Mouse (Mus musculus) liver, embryonic 14.5 days (tissue): ENCODE measurements around the gene Ctse. TPM values are rescaled to one million over a fixed set of nuclear protein-coding genes. Genes with fewer than 3 reads are reported as not detected.
A peak's percentile ranks its signal among the peaks of the same experiment; 100 is the strongest.

Experiments
- ATAC-seq: fragments of 200-750 bp; cut with Nextera tagmentation; 2 replicates; pipeline ENCODE4 v1.8.0; 2017; ENCODE audit warnings: moderate number of reproducible peaks, mild to moderate bottlenecking, moderate library complexity; ENCODE audit not compliant: insufficient read depth
- DNase-seq, 3 experiments: peaks; one replicate each; pipeline ENCODE4 v3.0.0-alpha.2; 2012 to 2013; ENCODE audit warnings: low read depth in 3 of 3, low spot score in 3 of 3
- H3K27ac ChIP-seq: fragments of 300-500 bp; sonication (generic); 2 replicates; pipeline ENCODE4 v1.5.1; 2014; ENCODE audit warnings: moderate library complexity, mild to moderate bottlenecking, control low read depth, inconsistent platforms
- H3K27me3 ChIP-seq: fragments of 300-500 bp; sonication (generic); 2 replicates; pipeline ENCODE4 v1.6.1; 2014; ENCODE audit warnings: mild to moderate bottlenecking, low read length, moderate library complexity; ENCODE audit not compliant: control insufficient read depth, insufficient read depth
- H3K36me3 ChIP-seq: fragments of 300-500 bp; sonication (generic); replicated peaks from 2 replicates; pipeline ENCODE4 v1.6.1; 2014; ENCODE audit warnings: low read depth; ENCODE audit not compliant: control insufficient read depth, insufficient read depth
- H3K4me1 ChIP-seq, 2 experiments: fragments of 200-500 bp in 1 of 2; fragments of 300-500 bp in 1 of 2; sonication (generic) in 1 of 2; replicated peaks; 2 replicates each; pipeline ENCODE4 v1.6.1; 2012 to 2014; ENCODE audit warnings: antibody characterized with exemption in 1 of 2, inconsistent platforms in 1 of 2, low read length in 1 of 2; ENCODE audit not compliant: control insufficient read depth in 2 of 2, insufficient read depth in 2 of 2
- H3K4me2 ChIP-seq: fragments of 300-500 bp; sonication (generic); 2 replicates; pipeline ENCODE4 v1.6.1; 2014; ENCODE audit warnings: low read depth, mild to moderate bottlenecking, control low read depth, moderate library complexity
- H3K4me3 ChIP-seq, 2 experiments: fragments of 200-500 bp in 1 of 2; fragments of 300-500 bp in 1 of 2; sonication (generic) in 1 of 2; 2 replicates each; pipeline ENCODE4 v1.5.1; 2012 to 2014; ENCODE audit warnings: low read depth in 2 of 2, low read length in 2 of 2, mild to moderate bottlenecking in 2 of 2, control low read depth in 1 of 2, inconsistent platforms in 1 of 2, moderate library complexity in 1 of 2; ENCODE audit not compliant: insufficient read depth in 1 of 2
- H3K9ac ChIP-seq: fragments of 300-500 bp; sonication (generic); replicated peaks from 2 replicates; pipeline ENCODE4 v1.6.1; 2014; ENCODE audit warnings: mild to moderate bottlenecking, control low read depth, moderate library complexity
- H3K9me3 ChIP-seq: fragments of 300-500 bp; sonication (generic); 2 replicates; pipeline ENCODE4 v1.6.1; 2016; ENCODE audit warnings: low read length, mixed read lengths; ENCODE audit not compliant: control insufficient read depth
- CTCF ChIP-seq: IDR thresholded peaks from 2 replicates; pipeline ENCODE4 v1.5.1; 2016; ENCODE audit warnings: antibody characterized with exemption, low read depth, control low read depth
- EP300 ChIP-seq: IDR thresholded peaks from 2 replicates; pipeline ENCODE4 v1.6.1; 2016; ENCODE audit warnings: antibody characterized with exemption, low read depth
- WGBS: fragments of 180-500 bp; shearing (Covaris S2); extraction: QIAGEN DNeasy Blood & Tissue Kit; methylation state at CpG from one replicate; pipeline ENCODE4 v1.1.7; 2014; ENCODE audit not compliant: insufficient replicate concordance; 5-methylcytosine and 5-hydroxymethylcytosine counted together
- polyA plus RNA-seq, 2 experiments: library from polyadenylated mRNA; depleted of rRNA in 1 of 2; stranded (reverse) in 1 of 2; unstranded in 1 of 2; fragments of >200 nt; fragmentation: Nextera tagmentation in 1 of 2; extraction: Ambion mirVana in 1 of 2; gene quantifications; 2 replicates each; pipeline versions ENCODE4 v1.2.1 to v1.2.3; 2012 to 2014

Gene Ctse
- polyA plus RNA-seq, 2 experiments: 8.9 to 19.5 TPM

DNA sequence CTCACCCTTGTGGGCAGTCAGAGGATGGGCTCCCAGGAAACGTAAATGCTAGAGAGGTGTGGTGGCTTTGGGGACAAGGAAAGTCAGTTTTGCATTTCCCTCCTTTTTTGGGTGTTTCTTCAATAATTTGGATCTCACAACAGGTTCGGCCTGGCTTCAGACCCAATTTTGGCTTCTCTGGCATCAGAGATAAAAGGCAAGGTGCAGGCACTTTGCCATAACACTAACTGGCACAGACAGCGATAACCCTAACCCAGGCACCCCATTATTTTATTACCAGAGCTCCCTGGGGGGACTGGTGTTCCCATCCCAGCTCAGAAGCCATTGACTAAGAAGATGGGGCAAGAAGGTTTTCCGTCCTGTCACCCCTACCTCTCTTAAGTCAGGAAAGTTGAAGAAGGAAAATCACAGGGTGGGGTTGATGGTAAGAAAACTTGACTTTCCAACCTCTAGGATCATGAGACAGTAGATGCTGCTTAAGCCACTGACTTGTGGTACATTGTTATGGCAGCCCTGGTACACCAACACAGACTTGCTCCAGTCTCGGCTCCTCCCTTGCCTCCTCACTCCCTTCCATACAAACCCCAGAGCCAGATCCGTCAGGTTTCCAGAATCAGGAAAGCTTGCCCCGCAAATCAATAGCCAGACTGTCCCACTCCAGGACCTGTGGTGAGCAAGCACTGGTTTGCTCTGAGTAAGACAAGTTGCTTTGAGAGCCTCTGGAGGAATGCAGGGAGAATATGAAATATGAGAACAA, 22.8 kb downstream of the Ctse start:
- no peak overlapping the region for H3K27ac ChIP-seq
- whole genome bisulfite sequencing: 63% methylated on average over 7 of the region's 7 CpGs
- no peaks in the 10 kb centered on the region for H3K9me3 ChIP-seq
- no peaks in the 10 kb centered on the region for H3K27me3 ChIP-seq
- TF ChIP-seq EP300: no peak
- TF ChIP-seq CTCF: no peak
- H3K4me3 ChIP-seq: no peak overlapping the region
- peaks cover 7 to 12% of the 10 kb centered on the region in 2 experiments for H3K4me1 ChIP-seq
- H3K36me3 ChIP-seq: no peaks in the 10 kb centered on the region
- DNase-seq (no peak), ATAC-seq (no peak)
- H3K9ac ChIP-seq: no peak overlapping the region
- H3K4me2 ChIP-seq: no peak overlapping the region

DNA sequence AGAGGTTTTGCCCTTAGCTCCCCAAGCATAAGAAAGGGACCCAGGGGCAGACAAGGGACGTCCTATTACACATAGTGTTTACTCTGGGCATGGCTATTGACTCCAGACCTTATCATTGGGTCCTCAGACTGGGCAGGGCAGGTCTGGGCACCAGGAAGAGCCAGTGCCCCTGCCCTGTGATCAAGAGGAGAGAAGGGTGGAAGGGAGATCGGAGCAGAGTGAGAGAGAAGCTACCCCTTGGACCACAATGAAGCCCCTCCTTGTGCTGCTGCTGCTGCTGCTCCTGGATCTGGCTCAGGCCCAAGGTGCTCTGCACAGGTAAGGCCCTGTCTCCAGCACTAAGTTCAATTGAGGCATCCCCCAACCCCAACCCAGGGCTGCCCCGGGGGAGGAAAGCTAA, 23.6 kb downstream of the Ctse start:
- Histone ChIP-seq H3K9me3 (no peaks in the 10 kb centered on the region), H3K4me3 (no peak overlapping the region), H3K9ac (peak overlapping the region; percentile 27; the same call in 1 of the 2 replicates), H3K4me2 (no peak overlapping the region), H3K36me3 (no peaks in the 10 kb centered on the region), H3K27ac (no peak overlapping the region), H3K4me1 (peaks cover 7 to 12% of the 10 kb centered on the region in 2 experiments), H3K27me3 (no peaks in the 10 kb centered on the region)
- ATAC-seq (0 out of 2 replicates have a peak, but pooled peaks have one; percentile 48), DNase-seq (no peak)
- WGBS: 49% methylated on average over 3 of the region's 3 CpGs
- TF ChIP-seq EP300: no peak
- TF ChIP-seq CTCF: no peak

DNA sequence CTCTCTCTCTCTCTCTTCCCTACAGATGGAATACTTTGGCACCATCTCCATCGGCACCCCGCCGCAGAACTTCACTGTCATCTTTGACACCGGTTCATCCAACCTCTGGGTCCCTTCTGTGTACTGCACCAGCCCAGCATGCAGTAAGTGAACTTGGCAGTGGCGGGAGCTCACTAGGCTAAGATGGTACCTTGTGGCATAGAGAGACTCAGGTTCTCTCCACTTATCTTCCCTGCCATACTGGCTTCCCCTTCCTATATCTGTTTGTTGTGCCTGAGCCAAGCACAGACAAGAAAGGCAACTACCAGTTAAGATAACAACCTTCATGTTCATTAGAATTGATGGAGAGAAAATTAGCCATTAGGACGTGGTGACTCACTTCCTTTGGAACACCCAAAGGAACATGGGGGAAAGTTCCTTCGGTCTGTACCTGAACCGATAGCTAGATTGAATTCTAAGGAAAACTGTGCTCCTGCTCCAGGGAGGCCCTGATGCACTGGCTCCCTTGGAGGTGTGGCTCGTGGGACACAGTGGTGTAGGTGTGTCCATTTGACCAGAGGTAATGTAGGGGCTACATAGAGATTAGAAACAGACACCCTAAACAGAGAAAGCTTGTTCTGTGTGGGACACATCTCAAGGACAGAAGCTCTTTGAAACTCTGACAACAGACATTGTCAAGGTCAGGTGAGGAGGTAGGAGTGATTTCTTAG, 25.3 kb downstream of the Ctse start:
- no peaks in the 10 kb centered on the region for H3K36me3 ChIP-seq
- no peak overlapping the region for H3K4me3 ChIP-seq
- no peak for DNase-seq
- no peak overlapping the region for H3K27ac ChIP-seq
- H3K4me1 ChIP-seq: peaks cover 7 to 10% of the 10 kb centered on the region in 2 experiments
- no peak overlapping the region for H3K4me2 ChIP-seq
- H3K27me3 ChIP-seq: no peaks in the 10 kb centered on the region
- ATAC-seq: peak; percentile 69; the same call in 1 of the 2 replicates
- WGBS: 51% methylated on average over 9 of the region's 9 CpGs
- H3K9me3 ChIP-seq: no peaks in the 10 kb centered on the region
- TF ChIP-seq EP300 (peak; percentile 64), CTCF (no peak)
- H3K9ac ChIP-seq: no peak overlapping the region

DNA sequence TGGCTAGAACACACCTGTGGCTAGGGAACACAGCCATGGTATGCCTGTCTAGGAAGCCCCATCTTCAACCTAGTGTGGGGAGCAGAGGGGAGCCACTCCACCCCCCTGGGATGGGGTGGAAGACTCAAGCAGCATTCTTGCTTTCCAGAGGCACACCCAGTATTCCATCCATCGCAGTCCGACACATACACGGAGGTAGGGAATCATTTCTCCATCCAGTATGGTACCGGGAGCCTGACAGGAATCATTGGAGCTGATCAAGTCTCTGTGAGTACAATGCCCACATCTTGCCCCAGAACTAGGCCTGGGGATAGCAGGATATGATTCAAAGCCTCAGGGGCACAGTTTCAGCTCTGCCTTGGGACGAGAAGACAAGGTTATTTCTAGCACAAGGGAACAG, 26.0 kb downstream of the Ctse start:
- ATAC-seq: no peak
- WGBS: 84% methylated on average over 5 of the region's 5 CpGs
- no peak for DNase-seq
- Histone ChIP-seq H3K27me3 (no peaks in the 10 kb centered on the region), H3K36me3 (no peaks in the 10 kb centered on the region), H3K4me1 (peaks cover 7 to 10% of the 10 kb centered on the region in 2 experiments), H3K4me2 (no peak overlapping the region), H3K9ac (no peak overlapping the region), H3K9me3 (no peaks in the 10 kb centered on the region), H3K27ac (no peak overlapping the region), H3K4me3 (no peak overlapping the region)
- TF ChIP-seq CTCF: no peak
- TF ChIP-seq EP300: no peak

DNA sequence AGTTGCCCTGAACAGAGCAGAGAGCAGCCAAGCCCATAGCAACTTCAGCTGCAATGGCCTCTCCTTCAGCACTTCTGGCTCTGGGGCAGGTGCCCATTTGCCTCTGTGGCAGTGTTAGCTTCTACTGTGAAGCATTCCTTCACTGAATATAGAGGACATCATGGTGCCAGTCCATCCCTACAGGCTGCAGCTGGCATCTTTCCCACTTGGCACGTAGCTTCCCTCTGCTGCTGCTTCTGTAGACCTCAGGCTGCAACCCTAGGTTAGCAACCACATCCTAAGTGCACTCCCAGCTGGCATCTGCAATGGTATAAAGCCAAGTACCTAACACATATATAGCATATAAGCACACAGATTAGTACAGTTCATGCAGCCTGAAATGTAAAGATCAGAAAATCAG, 27.8 kb downstream of the Ctse start:
- Histone ChIP-seq H3K27ac (no peak overlapping the region), H3K9me3 (no peaks in the 10 kb centered on the region), H3K4me1 (peaks cover 7 to 10% of the 10 kb centered on the region in 2 experiments), H3K4me3 (no peak overlapping the region), H3K4me2 (no peak overlapping the region), H3K36me3 (no peaks in the 10 kb centered on the region), H3K9ac (no peak overlapping the region), H3K27me3 (no peaks in the 10 kb centered on the region)
- 82% methylated on average over 1 of the region's 1 CpGs for WGBS
- no peak for DNase-seq
- no peak for ATAC-seq
- TF ChIP-seq CTCF (no peak), EP300 (no peak)
